Mouse (Mus musculus): ENCODE results near the gene Hoxb7. TPM values are rescaled to one million over a fixed set of nuclear protein-coding genes. Genes with fewer than 3 reads are reported as not detected.

Gene Hoxb7
- polyA plus RNA-seq, 1 experiment = not detected

GRCm38 (mm10) chr11:96316696-96317607 lies 30.5 kb downstream of the Hoxb7 start:
- no peak overlapping the region for H3K4me3 ChIP-seq (ENCODE audit: insufficient read depth, low read depth, low read length)
- 7% methylated on average over 18 of the region's 18 CpGs for WGBS
- H3K4me1 ChIP-seq (ENCODE audit: control insufficient read depth, insufficient read depth, low read length) = no peaks in the 10 kb centered on the region
- TF ChIP-seq POLR2A (IDR thresholded peaks at IDR 0.05; ENCODE audit: insufficient read depth, low read depth, low read length) (no peak), CTCF (IDR thresholded peaks at IDR 0.05; ENCODE audit: insufficient read depth, low read depth, low read length) (no peak)
- no peak overlapping the region for H3K27ac ChIP-seq (ENCODE audit: insufficient read depth, low read depth, low read length)

GRCm38 (mm10) chr11:96317608-96318367 lies 31.4 kb downstream of the Hoxb7 start, which contains the start of gene Hoxb4:
Gene Hoxb4 (plus strand): TSS chr11:96318267.
- H3K4me1 ChIP-seq (ENCODE audit: control insufficient read depth, insufficient read depth, low read length) = no peaks in the 10 kb centered on the region
- no peak within 1 kb of the TSS for H3K27ac ChIP-seq (ENCODE audit: insufficient read depth, low read depth, low read length)
- WGBS = 4% methylated on average over 28 of the region's 28 CpGs
- H3K4me3 ChIP-seq (ENCODE audit: insufficient read depth, low read depth, low read length) = no peak within 1 kb of the TSS
- no peak for TF ChIP-seq CTCF (IDR thresholded peaks at IDR 0.05; ENCODE audit: insufficient read depth, low read depth, low read length)
- TF ChIP-seq POLR2A (IDR thresholded peaks at IDR 0.05; ENCODE audit: insufficient read depth, low read depth, low read length) = no peak

GRCm38 (mm10) chr11:96318368-96319070 lies 32.1 kb downstream of the Hoxb7 start:
- 1% methylated on average over 43 of the region's 45 CpGs for WGBS
- Histone ChIP-seq H3K4me3 (ENCODE audit: insufficient read depth, low read depth, low read length) (no peak overlapping the region), H3K4me1 (ENCODE audit: control insufficient read depth, insufficient read depth, low read length) (no peaks in the 10 kb centered on the region), H3K27ac (ENCODE audit: insufficient read depth, low read depth, low read length) (no peak overlapping the region)
- TF ChIP-seq POLR2A (IDR thresholded peaks at IDR 0.05; ENCODE audit: insufficient read depth, low read depth, low read length) (no peak), CTCF (IDR thresholded peaks at IDR 0.05; ENCODE audit: insufficient read depth, low read depth, low read length) (no peak)

GRCm38 (mm10) chr11:96319071-96319902 lies 32.9 kb downstream of the Hoxb7 start:
- TF ChIP-seq POLR2A (IDR thresholded peaks at IDR 0.05; ENCODE audit: insufficient read depth, low read depth, low read length) = no peak
- Histone ChIP-seq H3K4me3 (ENCODE audit: insufficient read depth, low read depth, low read length) (no peak overlapping the region), H3K4me1 (ENCODE audit: control insufficient read depth, insufficient read depth, low read length) (no peaks in the 10 kb centered on the region), H3K27ac (ENCODE audit: insufficient read depth, low read depth, low read length) (no peak overlapping the region)
- WGBS = 2% methylated on average over 34 of the region's 34 CpGs

GRCm38 (mm10) chr11:96319910-96320309 lies 33.5 kb downstream of the Hoxb7 start:
- Histone ChIP-seq H3K27ac (ENCODE audit: insufficient read depth, low read depth, low read length) (no peak overlapping the region), H3K4me1 (ENCODE audit: control insufficient read depth, insufficient read depth, low read length) (no peaks in the 10 kb centered on the region), H3K4me3 (ENCODE audit: insufficient read depth, low read depth, low read length) (no peak overlapping the region)
- TF ChIP-seq CTCF (IDR thresholded peaks at IDR 0.05; ENCODE audit: insufficient read depth, low read depth, low read length) = no peak
- no peak for TF ChIP-seq POLR2A (IDR thresholded peaks at IDR 0.05; ENCODE audit: insufficient read depth, low read depth, low read length)
- WGBS = 2% methylated on average over 29 of the region's 29 CpGs

GRCm38 (mm10) chr11:96320688-96321087 lies 34.3 kb downstream of the Hoxb7 start:
- no peak overlapping the region for H3K27ac ChIP-seq (ENCODE audit: insufficient read depth, low read depth, low read length)
- TF ChIP-seq CTCF (IDR thresholded peaks at IDR 0.05; ENCODE audit: insufficient read depth, low read depth, low read length) = no peak
- TF ChIP-seq POLR2A (IDR thresholded peaks at IDR 0.05; ENCODE audit: insufficient read depth, low read depth, low read length) = no peak
- no peak overlapping the region for H3K4me3 ChIP-seq (ENCODE audit: insufficient read depth, low read depth, low read length)
- 2% methylated on average over 17 of the region's 17 CpGs for WGBS
- no peaks in the 10 kb centered on the region for H3K4me1 ChIP-seq (ENCODE audit: control insufficient read depth, insufficient read depth, low read length)

- no peak overlapping the region for H3K4me3 ChIP-seq (ENCODE audit: insufficient read depth, low read depth, low read length)
- H3K27ac ChIP-seq (ENCODE audit: insufficient read depth, low read depth, low read length) = no peak overlapping the region
- 9% methylated on average over 5 of the region's 5 CpGs for WGBS
- TF ChIP-seq CTCF (IDR thresholded peaks at IDR 0.05; ENCODE audit: insufficient read depth, low read depth, low read length) (no peak), POLR2A (IDR thresholded peaks at IDR 0.05; ENCODE audit: insufficient read depth, low read depth, low read length) (no peak)
- no peaks in the 10 kb centered on the region for H3K4me1 ChIP-seq (ENCODE audit: control insufficient read depth, insufficient read depth, low read length)
Observed at GRCm38 (mm10) chr11:96321846-96322245, 35.4 kb downstream of the Hoxb7 start.

GRCm38 (mm10) chr11:96322738-96323137 lies 36.3 kb downstream of the Hoxb7 start:
- TF ChIP-seq POLR2A (IDR thresholded peaks at IDR 0.05; ENCODE audit: insufficient read depth, low read depth, low read length) (no peak), CTCF (IDR thresholded peaks at IDR 0.05; ENCODE audit: insufficient read depth, low read depth, low read length) (no peak)
- 6% methylated on average over 6 of the region's 6 CpGs for WGBS
- Histone ChIP-seq H3K27ac (ENCODE audit: insufficient read depth, low read depth, low read length) (no peak overlapping the region), H3K4me3 (ENCODE audit: insufficient read depth, low read depth, low read length) (no peak overlapping the region), H3K4me1 (ENCODE audit: control insufficient read depth, insufficient read depth, low read length) (no peaks in the 10 kb centered on the region)

All from olfactory bulb, adult 2 months (tissue).